Mouse (Mus musculus) E14TG2a.4 (cell line): ENCODE measurements at regions not wholly inside any gene's neighbourhood (a gene's known extent, or its start where the extent isn't known, plus 50 kb on each side); places are given as distances from the start of the nearest gene placed in this dataset.

Experiments used
- CTCF ChIP-seq: conservative IDR thresholded peaks from 2 replicates; pipeline ENCODE4 v1.5.1; 2014; ENCODE audit warnings: low read length
- NANOG ChIP-seq: IDR thresholded peaks from 2 replicates; pipeline ENCODE4 v1.6.1; 2014; ENCODE audit warnings: borderline replicate concordance, low read length, mixed read lengths

DNA sequence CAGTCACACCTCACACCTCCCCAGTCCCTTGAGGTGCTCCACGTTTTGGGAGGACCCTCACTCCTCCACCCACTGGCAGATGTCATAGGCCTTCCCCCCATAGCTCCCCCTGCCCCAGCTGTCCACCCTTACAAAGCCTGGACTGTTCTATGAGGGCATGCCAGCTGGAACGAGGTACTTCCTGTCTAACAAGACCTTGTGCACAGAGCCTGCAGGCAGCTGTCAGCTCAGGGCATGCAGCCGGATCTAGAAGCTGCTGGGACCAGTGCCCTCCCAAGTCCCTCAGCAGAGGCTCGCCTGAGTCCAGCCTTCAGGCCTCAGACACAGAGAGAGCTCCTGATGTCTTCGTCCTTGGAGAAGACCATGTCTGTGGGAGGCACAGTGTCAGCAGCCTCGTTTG is 105.7 kb downstream of the 1810010D01Rik start:
- TF ChIP-seq CTCF (no peak), NANOG (no peak)
